Mouse (Mus musculus): ENCODE results near the gene Rccd1. TPM values are rescaled to one million over a fixed set of nuclear protein-coding genes. Genes with fewer than 3 reads are reported as not detected.

The Rccd1 gene
- total and polyA plus RNA-seq, 2 experiments from 2014 or later = 3.1 to 7.6 TPM

DNA sequence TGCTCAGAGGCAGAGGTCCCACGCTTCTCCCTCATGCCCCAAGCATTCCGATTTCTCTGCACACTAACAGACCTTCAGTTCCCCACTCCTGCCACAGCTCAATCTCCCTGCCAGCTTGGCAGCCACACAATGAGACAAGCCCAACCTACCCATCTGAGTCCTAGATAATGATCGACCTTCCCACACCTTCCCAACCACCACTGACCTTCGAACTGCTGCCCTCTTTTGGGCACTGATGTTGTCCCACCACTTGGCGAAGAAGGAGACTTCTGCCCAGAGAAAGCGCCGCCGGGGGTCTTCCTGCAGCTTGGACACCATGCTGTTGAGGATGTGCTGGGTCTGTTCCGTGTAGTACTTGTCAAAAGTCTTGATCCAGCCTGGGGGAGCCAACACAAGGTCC is 43.8 kb upstream of the Rccd1 start:
- Histone ChIP-seq H3K9ac (replicated peaks; ENCODE audit: low read depth, low read length) (no peak overlapping the region), H3K4me1 (ENCODE audit: control insufficient read depth, insufficient read depth) (0 out of 2 replicates have a peak, but pooled peaks cover 10% of the 10 kb centered on the region), H3K36me3 (replicated peaks; ENCODE audit: control insufficient read depth, insufficient read depth, low read length) (peaks cover 46% of the 10 kb centered on the region), H3K27ac (ENCODE audit: low read depth) (peak overlapping the region; percentile 50; the same call in 1 of the 2 replicates), H3K4me3 (ENCODE audit: low read depth, low read length) (no peak overlapping the region), H3K4me2 (ENCODE audit: low read depth, low read length) (no peak overlapping the region), H3K9me3 (replicated peaks; ENCODE audit: control insufficient read depth, low read length) (no peaks in the 10 kb centered on the region), H3K27me3 (ENCODE audit: control insufficient read depth, insufficient read depth, low read length) (no peaks in the 10 kb centered on the region)
- no peak for ATAC-seq (ENCODE audit: insufficient read depth, low read depth)
- no peak for TF ChIP-seq CTCF (IDR thresholded peaks at IDR 0.05; ENCODE audit: low read depth)
- no peak for TF ChIP-seq EP300 (IDR thresholded peaks at IDR 0.05; ENCODE audit: low read depth)
- no peak for DNase-seq (ENCODE audit: low spot score)
- 89% methylated on average over 9 of the region's 9 CpGs for WGBS

DNA sequence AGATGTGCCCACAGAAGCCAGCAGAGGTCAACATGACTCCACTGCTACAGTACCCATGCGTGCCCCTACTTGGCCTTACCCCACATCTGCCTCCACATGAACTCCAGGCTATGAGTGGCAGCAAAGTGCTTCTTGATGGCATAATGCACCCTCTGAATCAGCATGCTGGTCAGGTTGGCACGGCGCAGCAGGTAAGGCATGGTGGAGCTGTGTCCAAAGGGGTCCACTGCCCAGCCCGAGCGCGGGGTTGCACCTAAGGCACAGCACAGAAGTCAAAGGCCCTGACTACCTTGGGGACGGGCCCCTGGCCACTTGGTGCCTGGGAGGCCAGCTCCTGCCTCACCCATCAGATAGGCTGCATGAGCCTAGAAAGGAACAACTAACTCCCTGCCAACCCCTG is 43.0 kb upstream of the Rccd1 start:
- Histone ChIP-seq H3K4me2 (ENCODE audit: low read depth, low read length) (no peak overlapping the region), H3K4me1 (ENCODE audit: control insufficient read depth, insufficient read depth) (0 out of 2 replicates have a peak, but pooled peaks cover 10% of the 10 kb centered on the region), H3K9ac (replicated peaks; ENCODE audit: low read depth, low read length) (no peak overlapping the region), H3K36me3 (replicated peaks; ENCODE audit: control insufficient read depth, insufficient read depth, low read length) (peaks cover 53% of the 10 kb centered on the region), H3K4me3 (ENCODE audit: low read depth, low read length) (no peak overlapping the region), H3K9me3 (replicated peaks; ENCODE audit: control insufficient read depth, low read length) (no peaks in the 10 kb centered on the region), H3K27ac (ENCODE audit: low read depth) (no peak overlapping the region), H3K27me3 (ENCODE audit: control insufficient read depth, insufficient read depth, low read length) (no peaks in the 10 kb centered on the region)
- DNase-seq (ENCODE audit: low spot score) (no peak), ATAC-seq (ENCODE audit: insufficient read depth, low read depth) (no peak)
- WGBS = 95% methylated on average over 7 of the region's 7 CpGs
- TF ChIP-seq CTCF (IDR thresholded peaks at IDR 0.05; ENCODE audit: low read depth) (no peak), EP300 (IDR thresholded peaks at IDR 0.05; ENCODE audit: low read depth) (no peak)

DNA sequence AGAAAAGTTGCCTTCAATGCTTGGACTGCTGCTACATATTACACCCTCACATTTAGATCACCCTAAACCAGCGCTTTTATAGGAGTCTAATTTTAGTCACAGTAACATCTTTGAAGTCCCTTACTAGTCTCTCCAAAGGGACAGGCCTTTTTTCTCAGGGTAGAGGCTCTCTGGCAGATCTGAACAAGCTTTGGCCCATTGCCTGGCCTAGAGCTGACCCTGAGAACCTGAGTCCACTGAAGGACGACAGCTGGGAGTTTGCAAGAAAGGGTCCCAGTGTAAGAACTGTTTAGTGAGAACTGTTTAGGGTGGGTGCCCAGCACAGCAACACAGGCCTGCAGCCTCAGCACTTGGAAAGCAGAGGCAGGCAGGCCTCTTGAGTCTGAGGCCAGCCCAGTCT is 41.5 kb upstream of the Rccd1 start:
- no peaks in the 10 kb centered on the region for H3K27me3 ChIP-seq (ENCODE audit: control insufficient read depth, insufficient read depth, low read length)
- ATAC-seq (ENCODE audit: insufficient read depth, low read depth) (no peak), DNase-seq (ENCODE audit: low spot score) (no peak)
- peaks cover 68% of the 10 kb centered on the region for H3K36me3 ChIP-seq (replicated peaks; ENCODE audit: control insufficient read depth, insufficient read depth, low read length)
- H3K9me3 ChIP-seq (replicated peaks; ENCODE audit: control insufficient read depth, low read length) = no peaks in the 10 kb centered on the region
- no peak overlapping the region for H3K4me2 ChIP-seq (ENCODE audit: low read depth, low read length)
- H3K4me1 ChIP-seq (ENCODE audit: control insufficient read depth, insufficient read depth) = 0 out of 2 replicates have a peak, but pooled peaks cover 10% of the 10 kb centered on the region
- TF ChIP-seq EP300 (IDR thresholded peaks at IDR 0.05; ENCODE audit: low read depth) (no peak), CTCF (IDR thresholded peaks at IDR 0.05; ENCODE audit: low read depth) (no peak)
- WGBS = 27% methylated on average over 2 of the region's 2 CpGs
- no peak overlapping the region for H3K4me3 ChIP-seq (ENCODE audit: low read depth, low read length)
- H3K9ac ChIP-seq (replicated peaks; ENCODE audit: low read depth, low read length) = no peak overlapping the region
- no peak overlapping the region for H3K27ac ChIP-seq (ENCODE audit: low read depth)

DNA sequence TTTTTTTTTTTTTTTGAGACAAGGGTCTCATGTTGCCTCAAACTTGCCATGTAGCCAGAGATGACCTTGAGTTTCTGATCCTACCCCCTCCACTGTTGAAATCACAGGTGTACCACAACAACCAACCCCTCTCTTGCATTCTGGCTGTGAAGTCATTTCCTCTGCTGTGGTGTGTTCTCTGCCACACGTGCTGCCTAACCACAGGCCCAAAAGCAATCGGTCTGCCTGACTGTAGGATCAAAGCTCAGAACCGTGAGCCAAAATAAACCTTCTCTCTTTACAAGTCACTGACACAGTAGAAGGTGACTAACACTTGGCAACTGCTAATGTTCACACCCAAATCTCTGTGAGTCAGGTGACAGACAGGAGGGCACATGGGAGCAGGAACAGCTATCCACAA is 36.2 kb upstream of the Rccd1 start:
- H3K36me3 ChIP-seq (replicated peaks; ENCODE audit: control insufficient read depth, insufficient read depth, low read length) = peaks cover 88% of the 10 kb centered on the region
- DNase-seq (ENCODE audit: low spot score) (no peak), ATAC-seq (ENCODE audit: insufficient read depth, low read depth) (no peak)
- H3K4me1 ChIP-seq (ENCODE audit: control insufficient read depth, insufficient read depth) = no peaks in the 10 kb centered on the region
- TF ChIP-seq EP300 (IDR thresholded peaks at IDR 0.05; ENCODE audit: low read depth) = no peak
- no peak overlapping the region for H3K4me3 ChIP-seq (ENCODE audit: low read depth, low read length)
- H3K4me2 ChIP-seq (ENCODE audit: low read depth, low read length) = no peak overlapping the region
- H3K27ac ChIP-seq (ENCODE audit: low read depth) = no peak overlapping the region
- no peaks in the 10 kb centered on the region for H3K27me3 ChIP-seq (ENCODE audit: control insufficient read depth, insufficient read depth, low read length)
- H3K9ac ChIP-seq (replicated peaks; ENCODE audit: low read depth, low read length) = no peak overlapping the region
- WGBS = 48% methylated on average over 3 of the region's 3 CpGs
- no peaks in the 10 kb centered on the region for H3K9me3 ChIP-seq (replicated peaks; ENCODE audit: control insufficient read depth, low read length)

DNA sequence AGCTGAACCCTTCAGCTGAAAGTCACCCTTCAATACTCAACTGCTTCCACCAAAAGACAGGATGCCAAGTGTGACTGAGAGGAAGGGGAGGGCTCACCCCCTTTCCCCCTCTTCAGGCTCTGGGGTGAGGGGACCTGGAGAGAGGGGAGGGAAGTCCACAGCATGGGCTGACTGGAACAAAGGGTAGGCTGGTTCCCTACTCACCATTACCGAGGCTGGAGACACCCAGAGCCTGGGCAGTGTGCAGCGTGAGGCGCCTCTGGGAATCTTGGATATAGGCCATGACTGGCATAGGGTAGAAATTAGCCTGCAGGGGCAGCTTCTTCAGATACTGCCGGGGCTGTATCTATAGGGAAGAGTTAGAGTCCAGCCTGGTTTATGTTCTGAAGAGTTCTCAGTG is 33.8 kb upstream of the Rccd1 start:
- DNase-seq (ENCODE audit: low spot score) (no peak), ATAC-seq (ENCODE audit: insufficient read depth, low read depth) (no peak)
- no peak for TF ChIP-seq CTCF (IDR thresholded peaks at IDR 0.05; ENCODE audit: low read depth)
- no peak for TF ChIP-seq EP300 (IDR thresholded peaks at IDR 0.05; ENCODE audit: low read depth)
- Histone ChIP-seq H3K36me3 (replicated peaks; ENCODE audit: control insufficient read depth, insufficient read depth, low read length) (peaks cover 86% of the 10 kb centered on the region), H3K4me2 (ENCODE audit: low read depth, low read length) (no peak overlapping the region), H3K27me3 (ENCODE audit: control insufficient read depth, insufficient read depth, low read length) (no peaks in the 10 kb centered on the region), H3K9ac (replicated peaks; ENCODE audit: low read depth, low read length) (0 out of 2 replicates have a peak overlapping the region, but pooled peaks have one; percentile 26), H3K4me3 (ENCODE audit: low read depth, low read length) (no peak overlapping the region), H3K27ac (ENCODE audit: low read depth) (no peak overlapping the region), H3K4me1 (ENCODE audit: control insufficient read depth, insufficient read depth) (no peaks in the 10 kb centered on the region), H3K9me3 (replicated peaks; ENCODE audit: control insufficient read depth, low read length) (no peaks in the 10 kb centered on the region)
- WGBS = 37% methylated on average over 4 of the region's 4 CpGs

DNA sequence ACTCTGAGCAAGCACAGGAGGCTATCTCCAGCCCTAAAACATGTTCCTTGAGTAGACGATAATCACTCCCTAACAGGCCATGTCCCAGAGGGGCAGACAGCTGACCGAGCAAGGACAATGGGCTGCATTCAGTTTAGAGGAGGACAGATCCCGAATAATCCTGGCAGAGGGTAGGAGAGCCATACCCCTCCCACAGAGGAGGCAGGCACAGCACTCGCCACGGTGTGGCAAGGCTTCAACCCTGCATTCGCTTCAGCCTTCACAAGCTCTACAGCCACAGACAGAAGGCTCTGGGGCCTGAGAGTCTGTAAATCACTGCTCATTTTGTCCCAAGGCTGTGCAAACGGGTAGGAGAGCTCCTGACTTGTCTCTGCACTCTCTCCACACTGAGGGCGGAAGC is 32.9 kb upstream of the Rccd1 start:
- no peak overlapping the region for H3K4me3 ChIP-seq (ENCODE audit: low read depth, low read length)
- no peaks in the 10 kb centered on the region for H3K9me3 ChIP-seq (replicated peaks; ENCODE audit: control insufficient read depth, low read length)
- WGBS = 65% methylated on average over 8 of the region's 8 CpGs
- H3K9ac ChIP-seq (replicated peaks; ENCODE audit: low read depth, low read length) = no peak overlapping the region
- no peak overlapping the region for H3K4me2 ChIP-seq (ENCODE audit: low read depth, low read length)
- peaks cover 86% of the 10 kb centered on the region for H3K36me3 ChIP-seq (replicated peaks; ENCODE audit: control insufficient read depth, insufficient read depth, low read length)
- peak overlapping the region; percentile 43 for H3K27ac ChIP-seq (ENCODE audit: low read depth)
- ATAC-seq (ENCODE audit: insufficient read depth, low read depth) (peak; percentile 62), DNase-seq (ENCODE audit: low spot score) (no peak)
- H3K27me3 ChIP-seq (ENCODE audit: control insufficient read depth, insufficient read depth, low read length) = no peaks in the 10 kb centered on the region
- TF ChIP-seq CTCF (IDR thresholded peaks at IDR 0.05; ENCODE audit: low read depth) (no peak), EP300 (IDR thresholded peaks at IDR 0.05; ENCODE audit: low read depth) (no peak)
- H3K4me1 ChIP-seq (ENCODE audit: control insufficient read depth, insufficient read depth) = no peaks in the 10 kb centered on the region
